ENCODE assay signal across 26 mouse cellular contexts in genomic region chr5:67236601-67237000, GRCm38 (mm10). TPM values are rescaled to one million over a fixed set of nuclear protein-coding genes. Genes with fewer than 3 reads are reported as not detected.
DNase-seq lines count a peak whose midpoint lies in the region; ATAC-seq and TF ChIP-seq lines count a peak whose summit lies in the region.
"Had no signal": no experiment of that assay in that cellular context is flagged by ENCODE, and none has a peak within 500 bp of the region (broad histone marks: within the 10 kb centered on the region; RNA-seq: fewer than 3 reads in every experiment).

No protein-coding gene starts in this region.

- TF ChIP-seq CTCF in CH12.LX (conservative IDR thresholded peaks at IDR 0.05 in 1 of 2, IDR thresholded peaks at IDR 0.05 in 1 of 2; ENCODE audit: low read depth in 2 of 2, low read length in 2 of 2) = no peak
- TF ChIP-seq CTCF in cerebellum, adult 2 months (IDR thresholded peaks at IDR 0.05; ENCODE audit: borderline replicate concordance, insufficient read depth, low read depth, low read length) = no peak
- no peak for TF ChIP-seq CTCF in midbrain, postnatal 0 days (IDR thresholded peaks at IDR 0.05)

- dilution Hi-C loops in CH12.LX (cut with MboI; ENCODE audit: extremely low pct_ligation_motif_present, extremely low pct_unique_long_range_greater_than_20kb, low sequenced_read_pairs) = no loop called here

- 88% methylated on average over 3 of the region's 3 CpGs for WGBS in cerebellum, adult 2 months
- 88% methylated on average over 3 of the region's 3 CpGs for WGBS in midbrain, postnatal 0 days

- peak; percentile 72 for TF ChIP-seq EP300 in CH12.LX (IDR thresholded peaks at IDR 0.05; ENCODE audit: low read length)

- H3K79me2 ChIP-seq in CH12.LX (replicated peaks; ENCODE audit: control insufficient read depth, extremely low read depth, insufficient read depth, poor library complexity, severe bottlenecking) = no peaks in the 10 kb centered on the region

- H3K9me3 ChIP-seq in megakaryocyte, embryonic 14.5 days = peaks cover 6% of the 10 kb centered on the region
- no peaks in the 10 kb centered on the region for H3K9me3 ChIP-seq in CH12.LX (replicated peaks; ENCODE audit: low read length)
- H3K9me3 ChIP-seq in midbrain, postnatal 0 days (ENCODE audit: low read length) = no peaks in the 10 kb centered on the region
- H3K9me3 ChIP-seq: embryonic facial prominence, embryonic 12.5 days; embryonic facial prominence, embryonic 15.5 days; hindbrain, embryonic 10.5 days; hindbrain, embryonic 13.5 days had no signal

- peaks cover 51% of the 10 kb centered on the region for H3K27me3 ChIP-seq in megakaryocyte, embryonic 14.5 days (replicated peaks)
- H3K27me3 ChIP-seq in CH12.LX (replicated peaks) = no peaks in the 10 kb centered on the region
- peaks cover 8% of the 10 kb centered on the region; the same call in 1 of the 2 replicates for H3K27me3 ChIP-seq in cerebellum, adult 2 months (ENCODE audit: control insufficient read depth, insufficient read depth, low read length)
- H3K27me3 ChIP-seq in midbrain, postnatal 0 days (ENCODE audit: insufficient read depth, low read length) = peaks cover 34% of the 10 kb centered on the region

- in situ Hi-C loops in CH12.LX (cut with MboI; ENCODE audit: low pct_ligation_motif_present, low pct_unique_long_range_greater_than_20kb, low sequenced_read_pairs) = loop anchor here (10.0 kb wide), 1 partner anchor 182 kb away; no protein-coding TSS in a partner anchor

- peaks cover 18% of the 10 kb centered on the region for H3K4me1 ChIP-seq in megakaryocyte, embryonic 14.5 days
- peaks cover 0 to 4% of the 10 kb centered on the region in 2 experiments; a peak in 2 of 4 replicates for H3K4me1 ChIP-seq in CH12.LX (ENCODE audit: control insufficient read depth in 1 of 2, insufficient read depth in 2 of 2)
- no peaks in the 10 kb centered on the region for H3K4me1 ChIP-seq in cerebellum, adult 2 months (ENCODE audit: control insufficient read depth, insufficient read depth, low read length)
- no peaks in the 10 kb centered on the region for H3K4me1 ChIP-seq in midbrain, postnatal 0 days (ENCODE audit: insufficient read depth, low read length)
- H3K4me1 ChIP-seq: embryonic facial prominence, embryonic 12.5 days; embryonic facial prominence, embryonic 15.5 days; hindbrain, embryonic 13.5 days had no signal

- TF ChIP-seq POLR2A in CH12.LX (IDR thresholded peaks at IDR 0.05; ENCODE audit: low read depth, low read length) = no peak
- no peak for TF ChIP-seq POLR2A in cerebellum, adult 2 months (IDR thresholded peaks at IDR 0.05; ENCODE audit: borderline replicate concordance, insufficient read depth, low read length)

- no peak overlapping the region for H3K27ac ChIP-seq in CH12.LX (ENCODE audit: insufficient read depth, low read depth)
- no peak overlapping the region for H3K27ac ChIP-seq in cerebellum, adult 2 months (ENCODE audit: insufficient read depth, low read length)
- no peak overlapping the region for H3K27ac ChIP-seq in midbrain, postnatal 0 days (ENCODE audit: low read depth, low read length)
- H3K27ac ChIP-seq: embryonic facial prominence, embryonic 12.5 days; embryonic facial prominence, embryonic 15.5 days; gastrocnemius, adult 2 months; hindbrain, embryonic 10.5 days; hindbrain, embryonic 13.5 days had no signal

- TF ChIP-seq RAD21 in CH12.LX (IDR thresholded peaks at IDR 0.05; ENCODE audit: low read depth, low read length) = no peak

- H3K4me2 ChIP-seq in CH12.LX (ENCODE audit: insufficient read depth, low read depth, poor library complexity, severe bottlenecking) = no peak overlapping the region
- H3K4me2 ChIP-seq in midbrain, postnatal 0 days (ENCODE audit: low read depth, low read length, poor library complexity, severe bottlenecking) = no peak overlapping the region
- H3K4me2 ChIP-seq: embryonic facial prominence, embryonic 12.5 days; embryonic facial prominence, embryonic 15.5 days; heart, embryonic 11.5 days; hindbrain, embryonic 13.5 days had no signal

- DNase-seq in CH12.LX (ENCODE audit: extremely low read depth) = peak; percentile 41
- peak; percentile 54 for DNase-seq in induced T-regulatory cell, adult 2 months (ENCODE audit: low read depth)
- DNase-seq in layer of hippocampus, adult 9-10 months (ENCODE audit: low spot score) = no peak
- no peak for DNase-seq in cerebellum, adult 2 months
- no peak for DNase-seq in midbrain, postnatal 0 days (ENCODE audit: low spot score)
- DNase-seq in urinary bladder, adult 18-20 months (ENCODE audit: low spot score in 2 of 2) = no peak
- DNase-seq: adrenal gland, postnatal 10 days; adrenal gland, postnatal 36 days; B cell, adult 2 months; cerebellum, adult 11 months; cerebellum, adult 9-10 months; cerebellum, postnatal 14 days; forebrain, postnatal 0 days; gastrocnemius, adult 2 months; gastrocnemius, postnatal 14 days; heart, postnatal 36 days had no signal

- no peak overlapping the region for H3K9ac ChIP-seq in CH12.LX (ENCODE audit: insufficient read depth, low read depth)
- no peak overlapping the region for H3K9ac ChIP-seq in midbrain, postnatal 0 days (replicated peaks; ENCODE audit: low read length, poor library complexity, severe bottlenecking)
- H3K9ac ChIP-seq: embryonic facial prominence, embryonic 12.5 days; embryonic facial prominence, embryonic 15.5 days; forebrain, postnatal 0 days; hindbrain, embryonic 13.5 days had no signal

- no peak for ATAC-seq in megakaryocyte, adult 5-6 weeks (ENCODE audit: poor library complexity, severe bottlenecking)
- ATAC-seq in midbrain, postnatal 0 days (ENCODE audit: low FRiP score) = no peak
- ATAC-seq: forebrain, embryonic 14.5 days; forebrain, postnatal 0 days; hindbrain, embryonic 16.5 days; intestine, postnatal 0 days had no signal

- H3K36me3 ChIP-seq in megakaryocyte, embryonic 14.5 days (replicated peaks; ENCODE audit: low read length) = no peaks in the 10 kb centered on the region
- H3K36me3 ChIP-seq in CH12.LX (replicated peaks in 1 of 2; ENCODE audit: control insufficient read depth in 1 of 2, insufficient read depth in 1 of 2, low read length in 1 of 2) = no peaks in the 10 kb centered on the region
- H3K36me3 ChIP-seq in midbrain, postnatal 0 days (ENCODE audit: insufficient read depth, low read length) = no peaks in the 10 kb centered on the region
- H3K36me3 ChIP-seq: embryonic facial prominence, embryonic 12.5 days; embryonic facial prominence, embryonic 15.5 days; hindbrain, embryonic 10.5 days; hindbrain, embryonic 13.5 days had no signal

- H3K4me3 ChIP-seq in megakaryocyte, embryonic 14.5 days (replicated peaks) = peak overlapping the region; percentile 84
- no peak overlapping the region for H3K4me3 ChIP-seq in CH12.LX (replicated peaks in 1 of 3; ENCODE audit: low read depth in 2 of 3, low read length in 2 of 3, poor library complexity in 1 of 3)
- no peak overlapping the region for H3K4me3 ChIP-seq in cerebellum, adult 2 months (replicated peaks; ENCODE audit: insufficient read depth, low read depth, low read length)
- no peak overlapping the region for H3K4me3 ChIP-seq in midbrain, postnatal 0 days (ENCODE audit: low read depth, low read length)
- H3K4me3 ChIP-seq: embryonic facial prominence, embryonic 12.5 days; embryonic facial prominence, embryonic 15.5 days; gastrocnemius, adult 2 months; hindbrain, embryonic 10.5 days; hindbrain, embryonic 13.5 days had no signal

TF ChIP-seq in CH12.LX, 34 proteins besides CTCF, POLR2A, EP300 and RAD21:
- TF ChIP-seq MAX (IDR thresholded peaks at IDR 0.05; ENCODE audit: low read length) (peak; percentile 36; the same call in 1 of the 2 replicates), TCF12 (IDR thresholded peaks at IDR 0.05; ENCODE audit: low read depth, low read length) (no peak), MEF2A (IDR thresholded peaks at IDR 0.05; ENCODE audit: borderline replicate concordance, low read depth, low read length) (no peak), IRF4 (IDR thresholded peaks at IDR 0.05; ENCODE audit: low read depth, low read length) (peak; percentile 49), ZNF384 (IDR thresholded peaks at IDR 0.05; ENCODE audit: low read depth, low read length) (no peak), MYC (IDR thresholded peaks at IDR 0.05; ENCODE audit: low read depth, low read length) (peak; percentile 39; the same call in 1 of the 2 replicates), ETS1 (conservative IDR thresholded peaks at IDR 0.05; ENCODE audit: low read depth, low read length) (peak; percentile 88), HCFC1 (IDR thresholded peaks at IDR 0.05; ENCODE audit: low read depth, low read length) (no peak)
TF ChIP-seq in CH12.LX: peak in this region for 4.

RNA-seq across cellular contexts. Expression of gene Tmem33, which starts 23.8 kb away (rescaled TPM):
- 70.2 and 120 TPM in 2 replicates for polyA plus RNA-seq in megakaryocyte, embryonic 14.5 days (2012; ENCODE audit: insufficient read depth, low replicate concordance)
- total RNA-seq in megakaryocyte, adult 5-6 weeks (2015) = 99.7 and 105 TPM in 2 replicates
- 38.6 and 47.3 TPM in 2 replicates for total RNA-seq in megakaryocyte, adult 5-6 weeks (2017)
- total RNA-seq in CH12.LX (2012; rRNA removed) = 70.4 and 95.5 TPM in 2 replicates
- total RNA-seq in CH12.LX (2014; rRNA removed) = 147 and 159 TPM in 2 replicates
- polyA plus RNA-seq in CH12.LX (2012; ENCODE audit: insufficient read length, low read depth) = 134 and 137 TPM in 2 replicates
- polyA plus RNA-seq in cerebellum, adult 2 months (2012; rRNA removed) = 61.1 and 64.2 TPM in 2 replicates
- total RNA-seq in midbrain, postnatal 0 days (2014; rRNA removed) = 68.1 and 74.6 TPM in 2 replicates
- polyA plus RNA-seq in midbrain, postnatal 0 days (2015; fragmentation: Nextera tagmentation; extraction: Ambion mirVana) = 49.8 and 55.0 TPM in 2 replicates

Comparison
In these comparisons a context has a peak if more than half of its experiments do, and no peak if none do; other contexts are left out.
1. DNase-seq: peak in CH12.LX (single experiment) and induced T-regulatory cell, adult 2 months (single experiment); none in layer of hippocampus, adult 9-10 months (single experiment), cerebellum, adult 2 months (0 of 2), midbrain, postnatal 0 days (single experiment) and urinary bladder, adult 18-20 months (0 of 2).